Mouse (Mus musculus): ENCODE measurements around the gene Irs1. TPM values are rescaled to one million over a fixed set of nuclear protein-coding genes. Genes with fewer than 3 reads are reported as not detected.

Gene Irs1
- polyA plus RNA-seq, 1 experiment from 2014 or later, result 2.1 TPM

- ATAC-seq, result no peak
- WGBS, result 84% methylated on average over 5 of the region's 5 CpGs
- Histone ChIP-seq H3K9ac (ENCODE audit: low read depth, low read length) (no peak overlapping the region), H3K4me2 (ENCODE audit: low read depth, low read length) (no peak overlapping the region), H3K27ac (ENCODE audit: low read length) (no peak overlapping the region), H3K36me3 (ENCODE audit: control insufficient read depth, insufficient read depth, low read length) (no peaks in the 10 kb centered on the region), H3K27me3 (replicated peaks; ENCODE audit: control insufficient read depth, insufficient read depth, low read length) (no peaks in the 10 kb centered on the region), H3K4me3 (ENCODE audit: low read length) (no peak overlapping the region), H3K9me3 (ENCODE audit: control insufficient read depth, low read length) (no peaks in the 10 kb centered on the region), H3K4me1 (ENCODE audit: control insufficient read depth, insufficient read depth, low read length) (no peaks in the 10 kb centered on the region)
Observed at GRCm38 (mm10) chr1:82261638-82262037, 29.6 kb downstream of the Irs1 start.

GRCm38 (mm10) chr1:82261053-82261618, 30.1 kb downstream of the Irs1 start:
- Histone ChIP-seq H3K27me3 (replicated peaks; ENCODE audit: control insufficient read depth, insufficient read depth, low read length) (no peaks in the 10 kb centered on the region), H3K4me3 (ENCODE audit: low read length) (no peak overlapping the region), H3K4me2 (ENCODE audit: low read depth, low read length) (no peak overlapping the region), H3K4me1 (ENCODE audit: control insufficient read depth, insufficient read depth, low read length) (no peaks in the 10 kb centered on the region), H3K27ac (ENCODE audit: low read length) (no peak overlapping the region), H3K36me3 (ENCODE audit: control insufficient read depth, insufficient read depth, low read length) (no peaks in the 10 kb centered on the region), H3K9me3 (ENCODE audit: control insufficient read depth, low read length) (no peaks in the 10 kb centered on the region), H3K9ac (ENCODE audit: low read depth, low read length) (no peak overlapping the region)
- ATAC-seq, result no peak
- WGBS, result 64% methylated on average over 9 of the region's 9 CpGs

GRCm38 (mm10) chr1:82260055-82260454, 31.2 kb downstream of the Irs1 start:
- H3K36me3 ChIP-seq (ENCODE audit: control insufficient read depth, insufficient read depth, low read length), result no peaks in the 10 kb centered on the region
- H3K27ac ChIP-seq (ENCODE audit: low read length), result no peak overlapping the region
- no peaks in the 10 kb centered on the region for H3K27me3 ChIP-seq (replicated peaks; ENCODE audit: control insufficient read depth, insufficient read depth, low read length)
- WGBS, result 67% methylated on average over 3 of the region's 3 CpGs
- H3K4me1 ChIP-seq (ENCODE audit: control insufficient read depth, insufficient read depth, low read length), result no peaks in the 10 kb centered on the region
- H3K9ac ChIP-seq (ENCODE audit: low read depth, low read length), result no peak overlapping the region
- no peaks in the 10 kb centered on the region for H3K9me3 ChIP-seq (ENCODE audit: control insufficient read depth, low read length)
- no peak for ATAC-seq
- H3K4me2 ChIP-seq (ENCODE audit: low read depth, low read length), result no peak overlapping the region
- H3K4me3 ChIP-seq (ENCODE audit: low read length), result no peak overlapping the region

- no peaks in the 10 kb centered on the region for H3K9me3 ChIP-seq (ENCODE audit: control insufficient read depth, low read length)
Observed at GRCm38 (mm10) chr1:82258331-82258730, 32.9 kb downstream of the Irs1 start.

GRCm38 (mm10) chr1:82257457-82257856, 33.8 kb downstream of the Irs1 start:
- H3K9me3 ChIP-seq (ENCODE audit: control insufficient read depth, low read length), result no peaks in the 10 kb centered on the region
- no peaks in the 10 kb centered on the region for H3K27me3 ChIP-seq (replicated peaks; ENCODE audit: control insufficient read depth, insufficient read depth, low read length)
- H3K36me3 ChIP-seq (ENCODE audit: control insufficient read depth, insufficient read depth, low read length), result no peaks in the 10 kb centered on the region
- no peaks in the 10 kb centered on the region for H3K4me1 ChIP-seq (ENCODE audit: control insufficient read depth, insufficient read depth, low read length)
- no peak overlapping the region for H3K4me2 ChIP-seq (ENCODE audit: low read depth, low read length)
- no peak overlapping the region for H3K4me3 ChIP-seq (ENCODE audit: low read length)
- H3K9ac ChIP-seq (ENCODE audit: low read depth, low read length), result no peak overlapping the region
- no peak for ATAC-seq
- 49% methylated on average over 5 of the region's 5 CpGs for WGBS
- H3K27ac ChIP-seq (ENCODE audit: low read length), result no peak overlapping the region

More at GRCm38 (mm10) chr1:82258331-82258730, 32.9 kb downstream of the Irs1 start:
- Histone ChIP-seq H3K4me3 (ENCODE audit: low read length) (no peak overlapping the region), H3K4me1 (ENCODE audit: control insufficient read depth, insufficient read depth, low read length) (no peaks in the 10 kb centered on the region), H3K4me2 (ENCODE audit: low read depth, low read length) (no peak overlapping the region), H3K36me3 (ENCODE audit: control insufficient read depth, insufficient read depth, low read length) (no peaks in the 10 kb centered on the region), H3K27me3 (replicated peaks; ENCODE audit: control insufficient read depth, insufficient read depth, low read length) (no peaks in the 10 kb centered on the region), H3K27ac (ENCODE audit: low read length) (no peak overlapping the region), H3K9ac (ENCODE audit: low read depth, low read length) (no peak overlapping the region)
- 49% methylated on average over 7 of the region's 7 CpGs for WGBS
- no peak for ATAC-seq

GRCm38 (mm10) chr1:82253789-82254445, 37.3 kb downstream of the Irs1 start:
- no peak overlapping the region for H3K9ac ChIP-seq (ENCODE audit: low read depth, low read length)
- no peaks in the 10 kb centered on the region for H3K36me3 ChIP-seq (ENCODE audit: control insufficient read depth, insufficient read depth, low read length)
- no peak overlapping the region for H3K4me3 ChIP-seq (ENCODE audit: low read length)
- no peaks in the 10 kb centered on the region for H3K4me1 ChIP-seq (ENCODE audit: control insufficient read depth, insufficient read depth, low read length)
- peak; percentile 68 for ATAC-seq
- no peak overlapping the region for H3K4me2 ChIP-seq (ENCODE audit: low read depth, low read length)
- no peaks in the 10 kb centered on the region for H3K27me3 ChIP-seq (replicated peaks; ENCODE audit: control insufficient read depth, insufficient read depth, low read length)
- no peaks in the 10 kb centered on the region for H3K9me3 ChIP-seq (ENCODE audit: control insufficient read depth, low read length)
- H3K27ac ChIP-seq (ENCODE audit: low read length), result no peak overlapping the region
- 70% methylated on average over 9 of the region's 9 CpGs for WGBS

- no peak overlapping the region for H3K9ac ChIP-seq (ENCODE audit: low read depth, low read length)
- no peak overlapping the region for H3K27ac ChIP-seq (ENCODE audit: low read length)
- H3K4me2 ChIP-seq (ENCODE audit: low read depth, low read length), result no peak overlapping the region
- no peaks in the 10 kb centered on the region for H3K27me3 ChIP-seq (replicated peaks; ENCODE audit: control insufficient read depth, insufficient read depth, low read length)
- 75% methylated on average over 10 of the region's 10 CpGs for WGBS
- no peak overlapping the region for H3K4me3 ChIP-seq (ENCODE audit: low read length)
- no peaks in the 10 kb centered on the region for H3K9me3 ChIP-seq (ENCODE audit: control insufficient read depth, low read length)
- H3K4me1 ChIP-seq (ENCODE audit: control insufficient read depth, insufficient read depth, low read length), result no peaks in the 10 kb centered on the region
- no peaks in the 10 kb centered on the region for H3K36me3 ChIP-seq (ENCODE audit: control insufficient read depth, insufficient read depth, low read length)
- ATAC-seq, result no peak
Observed at GRCm38 (mm10) chr1:82247221-82247951, 43.8 kb downstream of the Irs1 start.

GRCm38 (mm10) chr1:82245002-82245401, 46.2 kb downstream of the Irs1 start:
- H3K4me3 ChIP-seq (ENCODE audit: low read length), result no peak overlapping the region
- H3K4me2 ChIP-seq (ENCODE audit: low read depth, low read length), result no peak overlapping the region
- no peaks in the 10 kb centered on the region for H3K9me3 ChIP-seq (ENCODE audit: control insufficient read depth, low read length)
- 87% methylated on average over 5 of the region's 5 CpGs for WGBS
- no peaks in the 10 kb centered on the region for H3K36me3 ChIP-seq (ENCODE audit: control insufficient read depth, insufficient read depth, low read length)
- H3K27ac ChIP-seq (ENCODE audit: low read length), result no peak overlapping the region
- H3K9ac ChIP-seq (ENCODE audit: low read depth, low read length), result no peak overlapping the region
- no peaks in the 10 kb centered on the region for H3K27me3 ChIP-seq (replicated peaks; ENCODE audit: control insufficient read depth, insufficient read depth, low read length)
- no peak for ATAC-seq
- no peaks in the 10 kb centered on the region for H3K4me1 ChIP-seq (ENCODE audit: control insufficient read depth, insufficient read depth, low read length)

GRCm38 (mm10) chr1:82243260-82243825, 47.9 kb downstream of the Irs1 start:
- Histone ChIP-seq H3K27me3 (replicated peaks; ENCODE audit: control insufficient read depth, insufficient read depth, low read length) (no peaks in the 10 kb centered on the region), H3K4me1 (ENCODE audit: control insufficient read depth, insufficient read depth, low read length) (no peaks in the 10 kb centered on the region), H3K9me3 (ENCODE audit: control insufficient read depth, low read length) (no peaks in the 10 kb centered on the region), H3K4me3 (ENCODE audit: low read length) (no peak overlapping the region), H3K4me2 (ENCODE audit: low read depth, low read length) (no peak overlapping the region), H3K36me3 (ENCODE audit: control insufficient read depth, insufficient read depth, low read length) (no peaks in the 10 kb centered on the region), H3K9ac (ENCODE audit: low read depth, low read length) (no peak overlapping the region), H3K27ac (ENCODE audit: low read length) (no peak overlapping the region)
- no peak for ATAC-seq
- 84% methylated on average over 6 of the region's 6 CpGs for WGBS
